Mouse (Mus musculus) C3H10T1/2 (cell line): ENCODE results near the gene Trpm5. TPM values are rescaled to one million over a fixed set of nuclear protein-coding genes. Genes with fewer than 3 reads are reported as not detected.

Experiments
- polyA plus RNA-seq, 2 experiments: library from polyadenylated mRNA; unstranded; fragments of >200 nt; fragmentation: generic; extraction: Trizol; gene quantifications; one replicate each; pipeline ENCODE4 v1.2.1; 2012; ENCODE audit warnings: missing spikeins in 2 of 2

Gene Trpm5
- polyA plus RNA-seq = 1 to 10 TPM in 1 of 2 experiments, under 1 TPM in 1; 0.36 to 2.3 TPM

GRCm38 (mm10) chr7:143094592-143095553, at the start of gene Trpm5:
Gene Trpm5, minus strand, starts transcription at chr7:143094642.

DNA sequence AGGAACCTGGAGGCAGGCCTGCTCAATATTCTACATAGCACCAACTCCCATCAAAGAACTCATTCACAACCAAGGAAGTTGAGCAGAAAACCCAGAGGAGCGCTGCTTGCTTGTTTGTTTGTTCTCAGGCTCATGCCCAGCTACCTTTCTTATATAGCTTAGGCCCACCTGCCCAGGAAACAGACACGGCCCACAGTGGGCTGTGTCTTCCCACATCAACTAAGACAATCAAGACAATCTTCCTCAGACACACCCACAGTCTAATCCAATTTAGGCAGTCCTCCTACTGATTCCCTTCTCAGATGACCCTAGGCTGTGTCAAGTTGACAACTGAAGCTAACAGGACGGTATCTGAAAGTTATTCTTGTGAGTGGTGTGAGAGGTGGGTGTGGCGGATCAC, 11.6 kb upstream of the Trpm5 start, which contains the start of gene Kcnq1:
TSS of gene Kcnq1 (plus strand) at position 301 of the 400 bp plus-strand sequence.

GRCm38 (mm10) chr7:143068882-143069591, 25.4 kb downstream of the Trpm5 start, which contains the start of gene Tssc4:
Gene Tssc4, plus strand, starts transcription at chr7:143069249.

GRCm38 (mm10) chr7:143052626-143053007, 41.8 kb downstream of the Trpm5 start, which contains the start of gene Cd81:
Gene Cd81, plus strand, starts transcription at chr7:143052739.

Other genes starting within 250 kb of the Trpm5 start
- not detected for gene Th, start 163.5 kb downstream of the Trpm5 start, polyA plus RNA-seq
- under 1 TPM in 1 of 2 experiments, not detected in 1; 0.02 TPM for gene Ascl2, start 125.4 kb downstream of the Trpm5 start, polyA plus RNA-seq
- gene Tspan32, start 89.6 kb downstream of the Trpm5 start, polyA plus RNA-seq = 1 to 10 TPM in 1 of 2 experiments, under 1 TPM in 1; 0.67 to 6.4 TPM
- gene Cd81, start 41.9 kb downstream of the Trpm5 start, polyA plus RNA-seq = 100 to 1,000 TPM; 138 to 650 TPM
- gene Tssc4, start 25.4 kb downstream of the Trpm5 start, polyA plus RNA-seq = 10 to 100 TPM; 66.1 to 74.1 TPM
- not detected for gene Kcnq1, start 11.7 kb upstream of the Trpm5 start, polyA plus RNA-seq